Mouse (Mus musculus) gastrocnemius, postnatal 25 days (tissue): ENCODE results near the gene Srsf2. TPM values are rescaled to one million over a fixed set of nuclear protein-coding genes. Genes with fewer than 3 reads are reported as not detected.
A peak's percentile ranks its signal among the peaks of the same experiment; 100 is the strongest.

ENCODE experiments used
- DNase-seq: peaks from one replicate; pipeline ENCODE4 v3.0.0; 2022
- total RNA-seq, 2 experiments: library from RNA; stranded (reverse); gene quantifications; 1 replicate in 1 of 2; 2 replicates in 1 of 2; pipeline ENCODE4 v1.2.3; 2021

The Srsf2 gene
- total RNA-seq, 2 experiments from 2014 or later = 61.7 to 65.2 TPM

DNA sequence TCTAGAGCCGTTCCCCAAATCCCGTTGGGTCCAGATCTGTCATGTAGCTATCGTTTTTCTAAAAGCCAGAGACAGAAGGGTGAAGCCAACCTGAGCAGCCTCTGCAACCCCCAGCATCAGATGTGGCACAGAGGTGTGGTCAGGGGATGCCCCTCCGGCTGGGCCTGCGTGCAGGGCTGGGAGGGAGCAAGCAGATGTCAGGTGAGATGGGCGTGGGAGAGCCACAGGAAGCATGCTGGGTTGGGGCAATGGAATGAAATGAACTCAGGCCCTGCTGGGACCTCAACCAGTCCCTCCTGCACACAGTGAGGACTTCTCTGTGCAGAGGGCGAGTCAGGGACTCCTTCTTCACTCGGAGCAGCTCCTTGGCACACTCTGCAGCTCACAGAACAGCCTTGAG is 43.4 kb downstream of the Srsf2 start:
- no peak for DNase-seq

DNA sequence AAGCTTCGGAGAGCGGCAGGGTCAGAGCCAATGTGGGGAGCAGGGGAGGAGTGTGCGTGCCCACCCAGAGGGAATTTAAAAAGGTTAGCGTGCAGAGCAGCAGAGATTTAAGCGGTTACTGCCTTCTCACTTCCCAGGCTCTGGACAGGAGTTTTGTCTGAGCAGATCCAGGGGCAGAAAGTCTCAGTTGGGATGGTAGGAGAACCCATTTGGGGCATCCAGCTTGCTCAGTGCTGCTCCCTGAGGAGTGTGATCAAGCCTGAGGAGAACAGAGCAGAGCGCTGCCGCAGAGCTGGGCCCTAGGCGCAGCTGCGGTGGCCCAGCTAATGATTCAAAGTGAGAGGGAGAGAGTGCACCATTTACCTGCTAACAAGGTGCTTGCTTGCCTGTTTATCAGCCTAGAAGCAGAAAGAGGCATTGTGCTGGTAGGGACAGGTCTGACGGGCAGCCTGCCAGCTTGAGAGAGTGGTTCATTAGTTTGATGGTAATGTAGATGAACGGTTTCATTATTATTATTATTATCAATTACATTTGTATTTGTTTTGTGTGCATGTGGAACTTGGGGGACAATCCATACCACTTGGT is 44.0 kb downstream of the Srsf2 start:
- DNase-seq = no peak

DNA sequence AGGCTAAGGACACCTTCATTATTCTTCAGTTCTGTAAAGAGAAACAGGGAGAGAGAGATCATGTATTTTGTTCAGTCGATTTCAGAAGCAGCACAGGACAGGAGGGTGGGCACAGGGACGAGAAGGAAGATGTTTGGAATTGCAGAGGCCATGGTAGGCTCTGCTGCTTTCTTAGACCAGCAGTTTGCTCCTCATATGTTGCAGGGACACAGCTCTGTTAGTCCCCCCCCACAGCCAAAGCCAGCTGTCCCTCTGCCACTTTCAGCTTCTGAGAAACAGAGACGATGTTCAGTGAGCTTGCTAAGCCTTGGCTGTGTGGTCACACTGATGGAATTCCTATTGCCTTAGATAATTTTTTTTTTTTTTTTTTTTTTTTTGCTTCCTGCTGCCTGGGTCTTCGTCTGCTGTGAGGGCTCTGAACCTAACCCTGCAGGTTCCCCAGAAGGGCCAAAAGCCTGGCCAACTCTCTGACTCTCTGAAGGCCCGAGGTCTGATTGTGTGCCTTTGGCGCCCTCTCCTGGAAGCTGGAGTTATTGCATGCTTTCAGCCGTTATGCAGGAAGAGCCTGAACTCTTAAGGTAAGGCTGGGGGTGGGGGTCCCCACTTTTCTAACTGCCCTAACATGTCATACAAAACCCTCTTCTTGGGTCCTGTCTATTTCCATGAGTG is 44.8 kb downstream of the Srsf2 start:
- DNase-seq = peak; percentile 71

DNA sequence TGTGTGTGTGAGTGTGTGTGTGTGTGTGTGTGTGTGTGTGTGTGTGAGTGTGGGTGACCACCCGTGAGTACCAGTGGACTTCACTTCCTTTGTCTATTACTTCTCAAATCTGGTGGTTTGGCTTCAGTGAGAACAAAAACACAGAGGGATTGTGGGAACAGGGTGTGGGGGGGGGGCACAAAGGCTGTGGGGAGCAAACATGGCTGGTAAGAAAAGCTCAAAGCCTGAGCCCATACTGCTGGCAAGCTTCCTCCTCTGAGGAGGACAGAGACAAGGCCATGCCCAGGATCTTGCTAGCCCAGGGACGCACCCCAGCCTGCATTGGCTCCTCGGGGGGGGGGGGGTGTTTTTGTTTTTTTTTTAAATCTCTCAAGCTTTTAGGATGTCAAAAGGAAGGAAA is 45.4 kb downstream of the Srsf2 start:
- peak; percentile 5 for DNase-seq

DNA sequence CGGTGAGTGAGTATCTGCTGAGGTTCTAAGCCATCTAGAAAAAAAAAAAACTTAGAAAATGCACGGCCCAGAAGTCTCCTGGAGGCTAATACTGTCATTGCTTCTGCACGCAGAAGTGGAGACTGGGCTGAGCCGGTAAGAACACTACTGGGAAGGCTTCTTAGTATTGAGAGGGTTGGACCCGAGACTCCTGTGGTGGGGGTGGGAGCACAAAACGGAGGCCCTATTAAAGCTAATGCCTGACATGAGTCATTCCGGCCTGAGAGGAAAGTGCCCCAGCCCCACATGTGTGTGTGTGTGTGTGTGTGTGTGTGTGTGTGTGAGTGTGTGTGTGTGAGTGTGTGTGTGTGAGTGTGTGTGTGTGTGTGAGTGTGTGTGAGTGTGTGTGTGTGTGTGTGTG is 45.8 kb downstream of the Srsf2 start:
- DNase-seq = no peak

DNA sequence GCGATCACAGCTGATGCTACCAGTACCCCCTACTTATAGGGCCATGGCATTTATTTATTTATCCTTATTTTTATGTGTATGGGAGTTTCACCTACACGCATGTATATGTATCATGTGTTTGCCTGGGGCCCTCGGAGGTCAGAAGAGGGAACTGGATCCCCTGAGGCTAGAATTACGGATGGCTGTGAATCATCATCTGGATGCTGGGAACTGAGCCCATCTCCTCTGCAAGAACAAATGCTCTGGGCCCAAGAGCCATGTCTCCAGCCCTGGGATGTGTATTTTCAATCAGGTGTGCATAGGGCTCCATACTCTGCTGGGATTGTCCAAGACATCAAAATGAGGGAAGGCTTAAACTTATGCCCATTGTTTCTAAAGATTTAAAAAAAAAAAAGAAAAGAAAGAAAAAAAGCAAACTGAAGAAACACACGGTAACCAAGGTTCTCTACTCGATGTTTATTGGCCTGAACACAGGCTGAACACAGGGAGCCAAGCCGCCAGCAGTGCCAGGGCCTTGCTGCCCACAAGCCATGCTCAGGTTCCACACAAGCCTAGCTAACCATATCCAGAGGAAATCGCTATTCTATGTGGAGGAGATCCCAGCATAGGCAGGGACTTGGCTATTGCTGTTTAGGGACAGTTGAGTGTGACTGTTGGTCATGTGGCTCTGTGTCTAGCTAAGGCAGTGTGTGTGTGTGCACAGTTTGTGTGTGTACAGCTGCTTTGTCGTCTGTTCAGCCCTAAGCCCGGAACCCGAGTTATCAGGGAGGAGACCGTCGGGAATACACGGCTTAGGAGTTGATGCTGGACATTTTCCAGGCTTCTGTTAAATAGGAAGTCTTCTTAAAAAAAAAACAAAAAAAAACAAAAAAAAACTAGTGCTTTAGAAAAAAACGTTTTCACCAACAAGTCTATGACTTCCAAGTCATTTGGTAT is 46.5 kb downstream of the Srsf2 start:
- DNase-seq = peak; percentile 44

DNA sequence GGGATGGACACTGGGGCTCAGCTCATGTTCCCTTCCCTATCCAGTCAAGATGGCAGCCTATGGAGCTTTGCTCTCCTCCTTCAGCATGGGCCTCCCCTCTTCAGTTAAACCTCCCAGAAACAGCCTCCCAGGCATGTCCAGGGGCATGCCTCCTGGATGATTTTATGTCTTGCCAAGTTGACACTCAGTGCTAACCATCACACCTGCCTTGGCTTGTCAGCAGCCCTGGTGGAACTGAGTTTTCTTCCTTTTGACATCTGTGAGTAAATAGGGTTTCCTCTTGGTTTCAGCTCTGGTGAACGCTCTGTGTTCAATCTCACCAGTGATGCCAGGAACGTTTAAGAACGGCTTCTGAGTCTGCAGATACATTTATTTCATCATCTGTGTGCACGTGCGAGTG is 50.2 kb downstream of the Srsf2 start:
- no peak for DNase-seq

DNA sequence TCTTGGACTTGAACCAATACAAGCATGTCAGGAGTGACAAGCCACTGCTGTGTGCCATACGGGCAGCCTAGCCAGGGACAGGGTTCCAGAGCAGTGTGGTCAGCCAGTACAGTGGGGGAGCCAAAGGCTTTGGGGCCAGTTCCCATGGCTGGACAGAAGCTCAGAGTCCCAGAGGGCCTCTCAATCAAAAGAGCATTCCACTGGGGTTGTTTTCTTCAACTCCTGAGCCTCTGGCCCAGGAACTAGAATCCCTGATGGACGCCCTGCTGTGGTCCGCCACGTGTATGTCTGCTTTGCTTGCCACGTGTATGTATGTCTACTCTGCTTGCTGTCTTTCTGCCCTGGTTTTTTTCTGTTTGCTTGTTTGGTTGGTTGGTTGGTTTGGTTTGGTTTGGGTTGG is 51.8 kb downstream of the Srsf2 start:
- DNase-seq = no peak

Other genes with a start within 250 kb of the Srsf2 start
- gene Rhbdf2, start 226.1 kb downstream of the Srsf2 start, total RNA-seq = 1 to 10 TPM; 6.3 to 7.5 TPM
- gene Prcd, start 199.6 kb downstream of the Srsf2 start, total RNA-seq = under 1 TPM in 1 of 2 experiments, not detected in 1; 0.35 TPM
- gene Cygb, start 198.8 kb downstream of the Srsf2 start, total RNA-seq = 10 to 100 TPM in 1 of 2 experiments, 1 to 10 TPM in 1; 7.5 to 14.7 TPM
- not detected for gene St6galnac1, start 77.6 kb downstream of the Srsf2 start, total RNA-seq
- 10 to 100 TPM; 13.2 to 14.7 TPM for gene Mxra7, start 25.0 kb downstream of the Srsf2 start, total RNA-seq
- 10 to 100 TPM; 33.1 to 36.7 TPM for gene Mettl23, start 9.8 kb downstream of the Srsf2 start, total RNA-seq
- gene Jmjd6, start 9.6 kb downstream of the Srsf2 start, total RNA-seq = 10 to 100 TPM; 20.6 to 22.1 TPM
- gene Mfsd11, start 654 bp downstream of the Srsf2 start, total RNA-seq = 10 to 100 TPM; 21.3 to 23.5 TPM
- gene Mgat5b, start 65.8 kb upstream of the Srsf2 start, total RNA-seq = under 1 TPM in 1 of 2 experiments, not detected in 1; 0.13 TPM